Mouse (Mus musculus): ENCODE measurements around the gene Gjd3. TPM values are rescaled to one million over a fixed set of nuclear protein-coding genes. Genes with fewer than 3 reads are reported as not detected.

The Gjd3 gene
- polyA plus RNA-seq, 1 experiment: not detected

DNA sequence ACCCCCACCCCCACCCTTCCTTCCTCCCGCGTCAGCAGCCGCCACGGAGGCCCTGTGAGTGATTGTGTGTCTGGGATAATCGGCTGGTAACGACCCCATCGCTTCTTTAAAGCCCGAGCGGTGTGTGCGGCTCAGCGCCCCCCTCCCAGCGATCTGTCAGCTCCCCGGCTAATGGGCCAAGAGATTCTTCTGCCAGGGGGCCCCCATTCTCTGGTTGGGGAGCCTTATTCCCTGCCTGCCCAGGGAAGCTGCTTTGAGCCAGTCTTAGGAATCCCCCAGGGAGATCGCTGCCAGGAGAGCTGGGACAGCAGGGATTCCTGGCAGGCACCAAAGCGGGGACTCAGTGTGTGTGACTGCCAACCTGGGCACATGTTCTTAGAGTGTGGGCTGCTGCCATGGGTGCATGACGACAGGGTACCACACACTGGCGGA, 13.3 kb downstream of the Gjd3 start:
- no peaks in the 10 kb centered on the region for H3K4me1 ChIP-seq (ENCODE audit: control insufficient read depth, insufficient read depth, low read length)
- WGBS: 52% methylated on average over 17 of the region's 17 CpGs

GRCm38 (mm10) chr11:98968716-98969495, 13.9 kb downstream of the Gjd3 start:
- 31% methylated on average over 20 of the region's 20 CpGs for WGBS
- H3K27ac ChIP-seq (ENCODE audit: control insufficient read depth, insufficient read depth, low read depth, low read length, poor library complexity): no peak overlapping the region
- TF ChIP-seq CTCF (IDR thresholded peaks at IDR 0.05; ENCODE audit: control insufficient read depth, insufficient read depth, low read length): no peak
- no peak for TF ChIP-seq POLR2A (IDR thresholded peaks at IDR 0.05; ENCODE audit: borderline replicate concordance, control insufficient read depth, low read depth, low read length)
- H3K4me3 ChIP-seq (replicated peaks; ENCODE audit: control insufficient read depth, low read depth, low read length): no peak overlapping the region
- H3K4me1 ChIP-seq (ENCODE audit: control insufficient read depth, insufficient read depth, low read length): peaks cover 2% of the 10 kb centered on the region; the same call in 1 of the 2 replicates

More for the DNA sequence above, 13.3 kb downstream of the Gjd3 start:
- H3K27ac ChIP-seq (ENCODE audit: control insufficient read depth, insufficient read depth, low read depth, low read length, poor library complexity): no peak overlapping the region
- no peak overlapping the region for H3K4me3 ChIP-seq (replicated peaks; ENCODE audit: control insufficient read depth, low read depth, low read length)
- TF ChIP-seq POLR2A (IDR thresholded peaks at IDR 0.05; ENCODE audit: borderline replicate concordance, control insufficient read depth, low read depth, low read length): no peak
- TF ChIP-seq CTCF (IDR thresholded peaks at IDR 0.05; ENCODE audit: control insufficient read depth, insufficient read depth, low read length): no peak

DNA sequence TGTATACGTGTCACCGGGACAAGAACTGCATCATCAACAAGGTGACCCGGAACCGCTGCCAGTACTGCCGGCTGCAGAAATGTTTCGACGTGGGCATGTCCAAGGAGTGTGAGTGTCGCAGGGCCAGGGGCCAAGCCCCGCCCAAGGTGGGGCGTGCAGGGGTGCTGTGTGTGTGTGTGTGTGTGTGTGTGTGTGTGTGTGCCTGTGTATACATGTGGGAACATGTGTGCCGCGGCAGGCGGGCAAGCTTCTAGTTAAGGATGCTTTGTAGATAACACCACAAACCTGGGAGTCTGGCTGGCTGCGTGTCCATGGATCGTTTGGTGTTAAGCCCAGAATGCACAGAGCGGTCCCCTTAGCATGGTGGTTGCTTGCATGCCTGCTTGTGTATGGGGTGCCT, 14.7 kb downstream of the Gjd3 start:
- no peak for TF ChIP-seq CTCF (IDR thresholded peaks at IDR 0.05; ENCODE audit: control insufficient read depth, insufficient read depth, low read length)
- TF ChIP-seq POLR2A (IDR thresholded peaks at IDR 0.05; ENCODE audit: borderline replicate concordance, control insufficient read depth, low read depth, low read length): no peak
- 88% methylated on average over 16 of the region's 16 CpGs for WGBS
- Histone ChIP-seq H3K27ac (ENCODE audit: control insufficient read depth, insufficient read depth, low read depth, low read length, poor library complexity) (no peak overlapping the region), H3K4me3 (replicated peaks; ENCODE audit: control insufficient read depth, low read depth, low read length) (no peak overlapping the region), H3K4me1 (ENCODE audit: control insufficient read depth, insufficient read depth, low read length) (peaks cover 3% of the 10 kb centered on the region)

- WGBS: 64% methylated on average over 9 of the region's 9 CpGs
- no peak overlapping the region for H3K27ac ChIP-seq (ENCODE audit: control insufficient read depth, insufficient read depth, low read depth, low read length, poor library complexity)
- peaks cover 3% of the 10 kb centered on the region for H3K4me1 ChIP-seq (ENCODE audit: control insufficient read depth, insufficient read depth, low read length)
- TF ChIP-seq POLR2A (IDR thresholded peaks at IDR 0.05; ENCODE audit: borderline replicate concordance, control insufficient read depth, low read depth, low read length): no peak
- TF ChIP-seq CTCF (IDR thresholded peaks at IDR 0.05; ENCODE audit: control insufficient read depth, insufficient read depth, low read length): no peak
- no peak overlapping the region for H3K4me3 ChIP-seq (replicated peaks; ENCODE audit: control insufficient read depth, low read depth, low read length)
Observed at GRCm38 (mm10) chr11:98966499-98967141, 16.2 kb downstream of the Gjd3 start.

DNA sequence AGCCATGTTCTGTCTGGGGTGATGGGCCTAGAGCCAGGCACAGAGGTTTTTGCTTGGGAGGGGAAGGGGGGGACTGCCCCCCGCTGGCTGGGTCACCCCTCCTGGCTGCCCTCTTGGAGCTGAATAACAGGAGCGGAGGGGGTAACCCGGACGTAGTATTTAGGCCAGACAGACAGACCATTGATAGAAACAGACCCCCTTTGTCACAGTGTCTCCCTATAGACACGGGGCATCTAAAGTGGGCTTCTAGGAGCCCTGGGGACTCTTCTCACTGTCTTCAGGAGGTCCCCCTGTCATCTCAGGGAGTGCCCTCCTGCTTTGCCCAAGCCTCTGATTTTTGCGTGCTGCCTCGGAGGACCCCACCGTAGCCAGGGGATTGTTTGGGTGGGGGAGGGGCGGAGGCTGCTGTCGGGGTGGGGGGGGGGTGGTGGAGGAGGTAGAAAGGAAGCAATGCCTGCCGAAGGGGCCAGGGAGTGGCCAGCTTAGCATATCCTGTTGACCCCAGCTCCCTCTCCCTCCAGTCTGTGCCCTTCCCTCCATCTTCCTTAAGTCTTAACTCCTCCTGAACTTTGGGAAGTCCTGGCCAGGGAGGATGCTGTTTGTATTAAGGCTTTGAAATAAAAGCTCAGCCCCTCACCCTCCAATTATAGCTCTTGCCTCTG, 17.3 kb downstream of the Gjd3 start:
- H3K27ac ChIP-seq (ENCODE audit: control insufficient read depth, insufficient read depth, low read depth, low read length, poor library complexity): no peak overlapping the region
- TF ChIP-seq CTCF (IDR thresholded peaks at IDR 0.05; ENCODE audit: control insufficient read depth, insufficient read depth, low read length): no peak
- no peak for TF ChIP-seq POLR2A (IDR thresholded peaks at IDR 0.05; ENCODE audit: borderline replicate concordance, control insufficient read depth, low read depth, low read length)
- no peak overlapping the region for H3K4me3 ChIP-seq (replicated peaks; ENCODE audit: control insufficient read depth, low read depth, low read length)
- WGBS: 61% methylated on average over 11 of the region's 11 CpGs
- H3K4me1 ChIP-seq (ENCODE audit: control insufficient read depth, insufficient read depth, low read length): peaks cover 3% of the 10 kb centered on the region

DNA sequence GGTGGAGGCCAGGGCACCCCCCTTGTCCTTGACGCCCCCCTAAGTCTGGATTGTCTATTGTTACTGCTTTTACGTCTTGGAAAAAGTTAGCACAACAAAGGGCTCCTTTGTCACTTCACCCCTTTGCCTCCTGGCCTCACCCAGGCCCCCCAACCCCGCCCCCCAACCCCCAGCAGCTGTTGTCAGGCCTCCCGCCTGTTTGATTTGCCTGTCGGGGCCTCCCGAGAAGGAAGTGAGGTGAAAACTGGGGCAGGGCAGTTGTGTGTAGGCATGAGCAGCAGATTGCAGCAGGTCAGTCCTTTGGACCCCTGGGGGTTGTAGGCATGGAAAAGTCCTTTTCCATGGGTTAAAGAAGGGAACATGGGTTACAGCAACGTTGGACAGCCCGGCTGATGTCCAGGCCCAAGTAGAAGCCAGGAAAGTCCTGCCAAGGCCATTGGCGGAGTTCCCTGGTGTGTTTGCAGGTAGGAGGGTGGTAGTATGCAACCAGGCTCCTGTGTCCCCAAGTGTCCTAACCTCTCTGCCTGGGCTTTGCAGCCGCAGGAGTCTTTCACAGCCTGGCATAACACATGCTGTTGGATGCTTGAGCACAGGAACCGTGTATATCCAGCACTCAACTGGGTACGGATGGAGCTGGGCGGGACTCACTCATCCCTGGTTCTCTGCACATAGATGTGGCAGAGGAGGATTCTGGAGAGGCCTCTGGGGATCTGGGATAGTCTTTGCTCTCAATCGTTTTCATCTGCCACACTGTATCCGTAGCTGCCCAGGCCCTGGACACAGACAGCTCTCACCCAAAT, 18.0 kb downstream of the Gjd3 start:
- 52% methylated on average over 15 of the region's 15 CpGs for WGBS
- Histone ChIP-seq H3K27ac (ENCODE audit: control insufficient read depth, insufficient read depth, low read depth, low read length, poor library complexity) (no peak overlapping the region), H3K4me1 (ENCODE audit: control insufficient read depth, insufficient read depth, low read length) (peaks cover 3% of the 10 kb centered on the region), H3K4me3 (replicated peaks; ENCODE audit: control insufficient read depth, low read depth, low read length) (no peak overlapping the region)
- TF ChIP-seq CTCF (IDR thresholded peaks at IDR 0.05; ENCODE audit: control insufficient read depth, insufficient read depth, low read length) (no peak), POLR2A (IDR thresholded peaks at IDR 0.05; ENCODE audit: borderline replicate concordance, control insufficient read depth, low read depth, low read length) (no peak)

- no peak overlapping the region for H3K27ac ChIP-seq (ENCODE audit: control insufficient read depth, insufficient read depth, low read depth, low read length, poor library complexity)
- H3K4me3 ChIP-seq (replicated peaks; ENCODE audit: control insufficient read depth, low read depth, low read length): peak overlapping the region; percentile 15
- 26% methylated on average over 6 of the region's 6 CpGs for WGBS
- TF ChIP-seq CTCF (IDR thresholded peaks at IDR 0.05; ENCODE audit: control insufficient read depth, insufficient read depth, low read length): no peak
- no peak for TF ChIP-seq POLR2A (IDR thresholded peaks at IDR 0.05; ENCODE audit: borderline replicate concordance, control insufficient read depth, low read depth, low read length)
- peaks cover 5% of the 10 kb centered on the region for H3K4me1 ChIP-seq (ENCODE audit: control insufficient read depth, insufficient read depth, low read length)
Observed at GRCm38 (mm10) chr11:98964201-98964615, 18.6 kb downstream of the Gjd3 start.
